Mouse (Mus musculus) kidney, adult 2 months (tissue): ENCODE data around the gene Traf5.

ENCODE experiments used
- CTCF ChIP-seq: fragments of 200-500 bp; conservative IDR thresholded peaks from 2 replicates; pipeline ENCODE4 v1.5.1; 2011; ENCODE audit warnings: low read depth, mild to moderate bottlenecking, control low read depth, low read length, moderate library complexity, mixed read lengths; ENCODE audit not compliant: insufficient read depth, insufficient read length
- POLR2A ChIP-seq: fragments of 200-500 bp; IDR thresholded peaks from one replicate; pipeline ENCODE4 v1.6.1; 2011; ENCODE audit warnings: low read depth, low read length, control low read depth

DNA sequence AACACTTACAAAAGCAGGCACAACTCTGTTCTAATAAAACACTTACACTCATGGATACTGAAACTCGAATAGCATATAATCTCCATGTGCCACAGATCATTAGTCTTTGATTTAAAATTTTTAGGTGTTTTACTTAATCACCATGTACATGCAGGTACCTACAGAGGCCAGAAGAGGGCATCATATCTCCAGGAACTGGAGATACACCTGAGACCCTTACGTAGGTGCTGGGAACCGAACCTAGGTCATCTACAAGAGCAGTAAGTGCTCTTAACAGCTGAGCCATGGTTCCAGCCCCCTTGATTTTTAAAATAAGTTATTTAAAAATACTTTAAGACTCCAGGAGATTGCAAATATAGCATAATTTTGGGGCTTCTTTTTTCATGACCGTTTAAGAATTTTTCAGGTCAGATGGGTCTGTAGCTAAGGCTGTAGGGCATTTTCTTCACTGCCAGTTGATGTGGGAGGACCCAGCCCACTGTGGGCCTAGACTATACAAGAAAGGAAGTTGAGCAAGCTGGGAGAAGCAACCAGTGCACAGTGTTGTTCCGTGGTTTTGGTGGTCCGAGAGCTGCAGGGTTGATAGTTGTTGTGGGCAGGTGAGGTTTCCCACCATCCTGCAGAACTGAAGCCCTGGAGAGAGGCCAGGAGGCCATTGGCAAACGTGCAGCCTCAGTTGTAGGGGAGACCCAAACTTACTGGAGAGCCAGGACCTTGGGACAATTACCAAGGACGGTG, 29.0 kb downstream of the Traf5 start:
- TF ChIP-seq CTCF: peak; percentile 38
- TF ChIP-seq POLR2A: no peak
